Mouse (Mus musculus) hindbrain, embryonic 12.5 days (tissue): Measurements from ENCODE around the gene Kdm4b. TPM values are rescaled to one million over a fixed set of nuclear protein-coding genes. Genes with fewer than 3 reads are reported as not detected.

ENCODE experiments used
- ATAC-seq: fragments of 200-750 bp; cut with Nextera tagmentation; 2 replicates; pipeline ENCODE4 v1.8.0; 2017; ENCODE audit warnings: moderate TSS enrichment; ENCODE audit not compliant: low FRiP score
- H3K27ac ChIP-seq: fragments of 300-500 bp; sonication (generic); 2 replicates; pipeline ENCODE4 v1.5.1; 2016; ENCODE audit warnings: mild to moderate bottlenecking
- H3K27me3 ChIP-seq: fragments of 300-500 bp; sonication (generic); 2 replicates; pipeline ENCODE4 v1.6.1; 2016; ENCODE audit warnings: mild to moderate bottlenecking
- H3K36me3 ChIP-seq: fragments of 300-500 bp; sonication (generic); 2 replicates; pipeline ENCODE4 v1.6.1; 2016; ENCODE audit warnings: mild to moderate bottlenecking
- H3K4me1 ChIP-seq: fragments of 300-500 bp; sonication (generic); 2 replicates; pipeline ENCODE4 v1.6.1; 2016
- H3K4me2 ChIP-seq: fragments of 300-500 bp; sonication (generic); replicated peaks from 2 replicates; pipeline ENCODE4 v1.6.1; 2016; ENCODE audit warnings: mild to moderate bottlenecking
- H3K4me3 ChIP-seq: fragments of 300-500 bp; sonication (generic); 2 replicates; pipeline ENCODE4 v1.5.1; 2016; ENCODE audit warnings: mild to moderate bottlenecking
- H3K9ac ChIP-seq: fragments of 300-500 bp; sonication (generic); 2 replicates; pipeline ENCODE4 v1.6.1; 2016; ENCODE audit warnings: mild to moderate bottlenecking, moderate library complexity
- H3K9me3 ChIP-seq: fragments of 300-500 bp; sonication (generic); replicated peaks from 2 replicates; pipeline ENCODE4 v1.6.1; 2016; ENCODE audit warnings: mild to moderate bottlenecking
- WGBS: fragments of 180-500 bp; shearing (Covaris S2); methylation state at CpG from one replicate; pipeline ENCODE4 v1.1.7; 2016; 5-methylcytosine and 5-hydroxymethylcytosine counted together
- polyA plus RNA-seq: library from polyadenylated mRNA; unstranded; fragments of >200 nt; fragmentation: Nextera tagmentation; extraction: Ambion mirVana; gene quantifications from 2 replicates; pipeline ENCODE4 v1.2.1, GENCODE M21; 2016

Gene Kdm4b
- polyA plus RNA-seq, 1 experiment from 2014 or later, result 86.9 TPM

DNA sequence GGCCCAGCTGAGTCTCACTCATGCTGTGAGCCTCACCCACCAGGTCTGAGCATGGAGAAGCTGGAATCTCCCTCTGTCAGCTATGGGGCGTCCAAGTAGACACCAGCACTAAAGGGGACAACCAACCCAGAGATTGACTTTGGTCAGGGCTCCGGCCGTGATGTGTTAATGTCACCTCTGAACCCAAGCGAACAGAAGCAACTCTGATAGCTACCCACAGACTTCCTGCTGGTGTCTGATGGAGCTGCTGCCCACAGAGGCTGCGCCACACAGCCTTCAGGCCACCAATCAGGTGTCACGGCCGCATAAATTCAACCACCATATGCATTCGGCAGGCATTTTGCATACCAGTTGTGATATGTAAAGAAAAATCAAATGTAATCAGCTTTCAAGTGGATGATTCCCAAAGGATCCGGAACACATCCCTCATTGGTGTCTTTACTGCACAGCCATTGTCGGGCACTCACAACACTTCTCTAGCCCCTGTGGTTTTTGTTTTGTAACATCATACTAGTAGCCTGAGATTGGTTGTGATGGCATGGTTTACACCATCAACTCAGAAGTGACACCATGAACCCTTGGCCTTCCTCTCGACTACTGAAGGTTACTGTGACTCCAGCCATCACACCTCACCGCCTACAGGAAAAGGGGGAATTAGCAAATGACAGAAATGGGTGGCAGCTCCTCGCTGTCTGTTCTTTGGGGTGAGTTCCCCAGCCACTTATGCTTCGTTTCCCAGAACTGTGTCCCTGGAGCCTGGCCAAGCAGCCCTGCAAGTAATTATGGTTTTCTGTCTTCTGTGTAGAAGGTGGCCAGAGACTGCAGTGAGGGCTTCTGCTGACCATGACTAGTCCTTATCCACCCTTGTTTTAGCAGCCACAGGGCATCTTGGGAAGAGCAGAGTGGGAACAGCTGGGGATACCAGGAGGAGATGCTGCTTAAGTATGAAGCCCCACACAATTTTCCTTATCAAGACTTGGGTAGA lies 80.3 kb downstream of the Kdm4b start:
- no peak overlapping the region for H3K4me3 ChIP-seq
- no peak for ATAC-seq
- H3K9me3 ChIP-seq, result no peaks in the 10 kb centered on the region
- H3K27me3 ChIP-seq, result no peaks in the 10 kb centered on the region
- H3K4me2 ChIP-seq, result no peak overlapping the region
- peaks cover 51% of the 10 kb centered on the region for H3K36me3 ChIP-seq
- peak overlapping the region; percentile 76 for H3K27ac ChIP-seq
- 85% methylated on average over 14 of the region's 14 CpGs for WGBS
- H3K4me1 ChIP-seq, result peaks cover 36% of the 10 kb centered on the region
- no peak overlapping the region for H3K9ac ChIP-seq

DNA sequence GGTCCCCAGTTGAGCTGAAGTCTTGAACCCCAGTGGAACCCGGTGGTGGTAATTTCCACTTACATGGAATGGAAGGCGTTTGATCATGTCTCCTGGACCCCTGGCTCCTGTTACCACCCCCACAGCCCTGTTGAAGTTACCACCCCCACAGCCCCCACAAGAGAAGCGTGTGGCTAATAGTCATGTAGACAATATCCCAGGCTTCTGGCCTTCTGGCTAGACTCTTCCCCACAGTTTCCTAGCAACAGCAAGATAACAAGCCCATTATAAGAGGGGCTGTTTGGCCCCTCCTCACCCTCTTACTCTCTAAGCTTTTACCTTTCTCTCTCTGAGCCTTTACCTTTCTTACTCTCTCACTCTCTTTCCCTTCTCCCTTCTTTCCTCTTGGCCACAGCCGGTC lies 81.0 kb downstream of the Kdm4b start:
- ATAC-seq, result no peak
- 59% methylated on average over 4 of the region's 4 CpGs for WGBS
- peaks cover 36% of the 10 kb centered on the region for H3K4me1 ChIP-seq
- no peaks in the 10 kb centered on the region for H3K9me3 ChIP-seq
- H3K27me3 ChIP-seq, result no peaks in the 10 kb centered on the region
- peak overlapping the region; percentile 76 for H3K27ac ChIP-seq
- no peak overlapping the region for H3K4me2 ChIP-seq
- H3K36me3 ChIP-seq, result peaks cover 51% of the 10 kb centered on the region
- no peak overlapping the region for H3K9ac ChIP-seq
- no peak overlapping the region for H3K4me3 ChIP-seq

DNA sequence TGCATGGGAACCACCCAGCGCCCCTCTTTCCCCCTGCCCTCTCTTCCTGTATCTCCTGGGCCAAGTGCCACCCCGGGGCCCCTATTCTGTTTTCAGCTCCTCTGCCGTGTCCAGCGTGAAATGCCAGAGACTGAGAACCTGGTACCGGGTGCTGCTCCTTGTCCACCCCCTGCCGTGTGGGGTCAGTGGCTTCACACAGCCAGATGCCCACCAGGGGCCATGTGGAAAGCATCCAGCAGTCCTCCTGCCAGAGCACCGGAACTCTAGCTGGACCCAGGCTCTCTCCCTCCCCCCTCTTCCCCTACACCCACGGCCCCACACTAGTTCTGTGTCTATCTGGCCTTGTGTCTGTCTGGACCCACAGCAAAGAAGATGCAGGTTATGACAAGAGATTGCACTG lies 81.5 kb downstream of the Kdm4b start:
- Histone ChIP-seq H3K4me2 (no peak overlapping the region), H3K4me3 (no peak overlapping the region), H3K27ac (peak overlapping the region; percentile 76), H3K4me1 (peaks cover 36% of the 10 kb centered on the region), H3K9ac (no peak overlapping the region; the same call in 1 of the 2 replicates), H3K36me3 (peaks cover 51% of the 10 kb centered on the region), H3K27me3 (no peaks in the 10 kb centered on the region), H3K9me3 (no peaks in the 10 kb centered on the region)
- ATAC-seq, result 0 out of 2 replicates have a peak, but pooled peaks have one; percentile 6
- WGBS, result 53% methylated on average over 8 of the region's 8 CpGs

DNA sequence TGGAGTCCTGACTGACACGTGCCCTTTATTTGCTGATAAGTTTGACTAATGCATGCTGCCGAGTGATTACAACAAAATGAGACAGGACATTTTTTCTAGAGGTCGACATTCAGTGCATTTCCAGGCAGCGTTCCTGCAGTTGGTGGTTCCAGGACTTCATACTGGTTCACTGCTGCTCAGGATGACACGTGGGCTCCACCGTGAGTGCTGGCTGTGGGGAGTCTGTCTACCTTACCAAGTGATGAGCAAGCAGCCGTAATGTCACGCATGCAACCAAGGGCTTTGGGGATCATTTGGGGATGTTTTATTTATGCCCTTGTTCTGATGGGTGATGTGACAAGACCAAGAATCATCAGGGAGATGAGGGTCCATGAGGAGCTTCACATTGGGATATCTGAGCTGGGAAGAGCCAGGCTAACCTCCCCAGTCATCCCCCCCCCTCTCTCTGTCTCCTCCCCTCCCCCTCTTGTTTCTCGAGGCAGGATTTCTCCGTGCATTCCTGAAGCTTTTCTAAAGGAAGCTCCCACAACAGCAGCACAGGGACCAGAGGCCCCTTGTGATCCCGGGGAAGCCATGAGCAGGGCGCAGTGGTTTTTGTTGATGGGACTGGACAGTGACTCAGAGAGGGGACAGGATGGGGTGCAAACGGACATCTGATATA lies 83.2 kb downstream of the Kdm4b start:
- Histone ChIP-seq H3K9ac (no peak overlapping the region), H3K4me3 (no peak overlapping the region), H3K4me1 (peaks cover 36% of the 10 kb centered on the region), H3K27ac (peak overlapping the region; percentile 70), H3K9me3 (no peaks in the 10 kb centered on the region), H3K36me3 (peaks cover 53% of the 10 kb centered on the region), H3K4me2 (no peak overlapping the region), H3K27me3 (no peaks in the 10 kb centered on the region)
- ATAC-seq, result no peak
- 46% methylated on average over 13 of the region's 13 CpGs for WGBS

GRCm38 (mm10) chr17:56409759-56410158 lies 83.9 kb downstream of the Kdm4b start:
- H3K36me3 ChIP-seq, result peaks cover 53% of the 10 kb centered on the region
- 47% methylated on average over 8 of the region's 8 CpGs for WGBS

GRCm38 (mm10) chr17:56411437-56411836 lies 85.6 kb downstream of the Kdm4b start:
- ATAC-seq, result no peak
- H3K36me3 ChIP-seq, result peaks cover 63% of the 10 kb centered on the region
- peaks cover 34% of the 10 kb centered on the region for H3K4me1 ChIP-seq
- H3K9ac ChIP-seq, result no peak overlapping the region
- H3K27ac ChIP-seq, result no peak overlapping the region
- WGBS, result 95% methylated on average over 7 of the region's 7 CpGs
- H3K27me3 ChIP-seq, result no peaks in the 10 kb centered on the region
- no peak overlapping the region for H3K4me2 ChIP-seq
- H3K9me3 ChIP-seq, result no peaks in the 10 kb centered on the region
- H3K4me3 ChIP-seq, result no peak overlapping the region

More at GRCm38 (mm10) chr17:56409759-56410158, 83.9 kb downstream of the Kdm4b start:
- Histone ChIP-seq H3K4me1 (peaks cover 36% of the 10 kb centered on the region), H3K4me3 (no peak overlapping the region), H3K9ac (0 out of 2 replicates have a peak overlapping the region, but pooled peaks have one; percentile 18), H3K27me3 (no peaks in the 10 kb centered on the region), H3K9me3 (no peaks in the 10 kb centered on the region), H3K4me2 (no peak overlapping the region), H3K27ac (peak overlapping the region; percentile 70)
- no peak for ATAC-seq

GRCm38 (mm10) chr17:56413113-56413512 lies 87.3 kb downstream of the Kdm4b start:
- no peak overlapping the region for H3K27ac ChIP-seq
- H3K4me2 ChIP-seq, result no peak overlapping the region
- 88% methylated on average over 13 of the region's 13 CpGs for WGBS
- no peak for ATAC-seq
- H3K9ac ChIP-seq, result no peak overlapping the region
- peaks cover 17% of the 10 kb centered on the region for H3K4me1 ChIP-seq
- H3K36me3 ChIP-seq, result peaks cover 80% of the 10 kb centered on the region
- no peak overlapping the region for H3K4me3 ChIP-seq
- no peaks in the 10 kb centered on the region for H3K27me3 ChIP-seq
- H3K9me3 ChIP-seq, result no peaks in the 10 kb centered on the region

- WGBS, result 95% methylated on average over 9 of the region's 9 CpGs
Measured at GRCm38 (mm10) chr17:56414785-56415184, 88.9 kb downstream of the Kdm4b start.

DNA sequence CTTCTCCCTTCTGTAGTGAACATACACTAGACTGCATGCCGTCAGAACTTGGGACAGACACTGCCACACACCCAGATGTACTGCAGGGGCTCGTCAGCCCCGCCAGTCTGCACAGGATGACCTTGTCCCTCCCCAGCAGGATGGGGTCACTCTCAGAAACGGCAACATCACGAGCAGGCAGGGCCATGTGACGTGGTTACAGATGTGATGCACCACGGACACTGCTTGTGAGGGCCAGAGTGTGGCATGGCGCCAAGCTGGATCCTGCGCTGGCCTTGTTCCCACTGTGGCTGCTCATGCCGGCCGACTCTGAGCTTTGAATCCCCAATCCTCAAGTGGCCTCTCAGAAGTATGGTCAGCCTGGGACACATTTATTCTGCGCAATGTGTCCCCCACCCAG lies 92.4 kb downstream of the Kdm4b start:
- Histone ChIP-seq H3K36me3 (peaks cover 98% of the 10 kb centered on the region), H3K9ac (0 out of 2 replicates have a peak overlapping the region, but pooled peaks have one; percentile 9), H3K4me3 (no peak overlapping the region), H3K4me1 (no peaks in the 10 kb centered on the region), H3K4me2 (no peak overlapping the region), H3K27me3 (no peaks in the 10 kb centered on the region), H3K27ac (no peak overlapping the region), H3K9me3 (no peaks in the 10 kb centered on the region)
- WGBS, result 84% methylated on average over 12 of the region's 12 CpGs
- ATAC-seq, result no peak

More at GRCm38 (mm10) chr17:56414785-56415184, 88.9 kb downstream of the Kdm4b start:
- Histone ChIP-seq H3K9me3 (no peaks in the 10 kb centered on the region), H3K36me3 (peaks cover 97% of the 10 kb centered on the region), H3K27ac (no peak overlapping the region), H3K4me3 (no peak overlapping the region), H3K4me1 (peaks cover 5% of the 10 kb centered on the region), H3K27me3 (no peaks in the 10 kb centered on the region), H3K9ac (no peak overlapping the region), H3K4me2 (no peak overlapping the region)
- ATAC-seq, result no peak

DNA sequence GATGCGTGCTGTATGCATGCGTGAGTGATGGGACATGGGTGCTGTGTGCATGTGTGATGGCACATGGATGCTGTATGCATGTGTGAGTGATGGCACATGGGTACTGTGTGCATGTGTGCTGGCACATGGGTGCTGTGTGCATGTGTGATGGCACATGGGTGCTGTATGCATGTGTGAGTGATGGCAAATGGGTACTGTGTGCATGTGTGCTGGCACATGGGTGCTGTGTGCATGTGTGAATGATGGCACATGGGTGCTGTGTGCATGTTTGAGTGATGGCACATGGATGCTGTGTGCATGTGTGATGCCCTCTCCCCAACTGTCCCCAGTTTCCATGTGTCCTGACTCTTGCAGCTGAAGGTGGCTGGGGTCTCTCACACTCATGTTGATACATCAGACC lies 94.2 kb downstream of the Kdm4b start:
- no peaks in the 10 kb centered on the region for H3K9me3 ChIP-seq
- H3K9ac ChIP-seq, result no peak overlapping the region
- no peak overlapping the region for H3K4me2 ChIP-seq
- ATAC-seq, result no peak
- peaks cover 98% of the 10 kb centered on the region for H3K36me3 ChIP-seq
- no peak overlapping the region for H3K27ac ChIP-seq
- H3K4me3 ChIP-seq, result no peak overlapping the region
- H3K4me1 ChIP-seq, result peaks cover 1% of the 10 kb centered on the region
- H3K27me3 ChIP-seq, result no peaks in the 10 kb centered on the region
- WGBS, result 94% methylated on average over 2 of the region's 2 CpGs

- Histone ChIP-seq H3K4me3 (peak overlapping the region; percentile 33), H3K9me3 (no peaks in the 10 kb centered on the region), H3K9ac (peak overlapping the region; percentile 65), H3K36me3 (peaks cover 89% of the 10 kb centered on the region), H3K4me2 (peak overlapping the region; percentile 67), H3K27ac (peak overlapping the region; percentile 48; the same call in 1 of the 2 replicates), H3K27me3 (peaks cover 18% of the 10 kb centered on the region; the same call in 1 of the 2 replicates), H3K4me1 (peaks cover 15% of the 10 kb centered on the region)
- ATAC-seq, result peak; percentile 39
- WGBS, result 12% methylated on average over 71 of the region's 77 CpGs
Measured at GRCm38 (mm10) chr17:56424726-56425583, 99.1 kb downstream of the Kdm4b start.
